Mouse (Mus musculus) cerebellum, postnatal 25 days (tissue): ENCODE measurements around the gene Nf2.

ENCODE experiments used
- DNase-seq, 2 experiments: peaks; one replicate each; pipeline ENCODE4 v3.0.0; 2021; ENCODE audit warnings: mixed read lengths in 2 of 2

Gene Nf2

DNA sequence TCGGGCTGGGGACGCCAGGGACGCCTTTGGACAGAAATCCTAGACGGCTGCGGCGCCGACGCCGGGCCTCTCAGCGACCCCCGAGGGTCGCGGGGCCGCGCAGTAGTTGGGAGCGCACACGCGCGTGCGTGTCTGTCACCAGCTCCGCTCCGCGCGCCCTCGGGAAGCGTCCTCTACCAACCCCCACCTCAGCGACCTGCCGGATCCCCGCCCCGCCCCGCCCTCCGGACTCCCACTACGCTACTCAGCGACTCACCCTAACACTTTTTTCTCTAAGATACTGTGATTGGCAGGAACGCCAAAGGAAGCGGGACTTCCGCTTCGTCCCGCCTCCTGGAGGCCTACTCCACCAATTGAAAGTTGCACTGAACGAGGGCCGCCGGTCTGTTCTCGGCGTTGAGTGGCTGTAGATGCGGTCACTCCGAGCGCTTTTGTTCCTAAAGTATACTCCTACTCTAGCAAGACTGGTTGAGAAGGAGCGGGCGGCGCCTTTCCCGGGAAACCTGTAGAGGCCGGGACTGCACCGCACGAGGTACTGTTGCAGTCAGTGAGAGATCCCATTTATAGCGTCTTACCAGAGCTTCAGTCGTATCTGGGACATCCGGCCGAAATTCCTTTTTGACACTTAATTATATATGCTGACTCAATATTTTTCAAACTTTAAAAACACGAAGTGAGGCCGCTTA, at the start of gene Nf2:
Gene Nf2, minus strand, starts transcription at position 279 of the 686 bp plus-strand sequence.
- peak; percentile 95 to 97 for DNase-seq

DNA sequence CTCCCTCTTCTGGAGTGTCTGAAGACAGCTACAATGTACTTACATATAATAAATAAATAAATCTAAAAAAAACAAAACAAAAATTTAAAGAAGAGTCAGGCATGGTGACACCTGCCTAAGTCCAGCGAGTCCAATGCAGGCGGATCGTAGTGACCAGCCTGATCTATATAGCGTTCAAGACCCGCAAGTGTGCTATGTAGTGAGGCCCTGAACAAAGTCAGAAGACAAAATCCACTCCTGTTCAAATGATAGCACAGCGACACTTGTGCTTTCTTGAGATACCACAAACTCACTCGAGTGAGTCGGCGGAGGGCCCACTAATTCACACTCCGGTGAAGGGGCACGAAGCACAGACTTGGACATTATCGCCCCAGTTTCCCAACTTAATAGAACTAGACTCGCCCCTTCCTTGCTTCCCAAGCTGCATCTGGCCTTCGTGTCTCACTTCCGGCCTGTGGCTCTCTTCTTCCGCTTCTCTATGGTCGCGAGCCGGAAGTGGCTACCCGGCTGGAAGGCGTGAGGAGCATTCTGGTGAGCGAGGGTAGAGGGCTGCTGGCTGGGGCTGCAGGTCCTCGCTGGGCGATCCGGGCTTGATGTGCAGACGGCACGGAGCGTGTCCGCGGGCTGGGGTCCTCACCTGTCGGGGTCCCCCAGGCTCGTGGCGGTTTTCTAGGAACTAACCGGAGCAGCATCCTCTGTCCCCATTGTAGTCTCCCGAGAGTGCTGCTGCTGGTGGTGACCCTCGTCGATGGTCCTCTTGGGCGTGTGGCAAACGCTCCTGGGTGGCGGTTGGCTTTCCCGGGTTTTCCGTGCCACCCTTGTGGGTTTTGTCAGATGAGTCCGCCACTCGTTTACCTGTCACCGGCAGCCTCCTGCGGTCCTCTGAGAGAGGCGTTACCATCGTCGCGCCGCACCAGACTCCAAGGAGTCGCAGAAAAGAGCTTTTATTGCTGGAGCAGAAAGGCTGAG, 45.8 kb upstream of the Nf2 start, which contains the start of gene Thoc5:
Gene Thoc5, plus strand, starts transcription at position 473 of the 969 bp plus-strand sequence.
- DNase-seq: peak; percentile 84 to 88

DNA sequence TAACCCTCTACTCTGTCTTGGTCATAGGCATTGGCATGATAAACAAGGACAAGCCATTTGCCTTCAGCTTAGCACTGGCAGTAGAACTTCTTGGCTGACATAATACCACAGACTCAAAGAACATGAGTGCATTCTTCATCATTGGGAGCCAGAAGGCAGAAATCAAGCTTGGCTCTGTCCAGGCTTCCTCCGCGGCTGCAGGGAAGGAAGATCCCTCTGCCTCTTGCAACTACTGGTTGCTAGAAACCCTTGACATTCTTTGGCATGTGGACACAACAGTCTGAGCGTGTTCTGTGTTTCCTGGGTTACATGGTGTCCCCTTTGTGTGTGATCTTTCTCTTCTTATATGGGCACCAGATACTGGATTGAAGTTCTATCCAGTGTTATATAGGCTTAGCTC, 37.7 kb upstream of the Nf2 start:
- DNase-seq: no peak

DNA sequence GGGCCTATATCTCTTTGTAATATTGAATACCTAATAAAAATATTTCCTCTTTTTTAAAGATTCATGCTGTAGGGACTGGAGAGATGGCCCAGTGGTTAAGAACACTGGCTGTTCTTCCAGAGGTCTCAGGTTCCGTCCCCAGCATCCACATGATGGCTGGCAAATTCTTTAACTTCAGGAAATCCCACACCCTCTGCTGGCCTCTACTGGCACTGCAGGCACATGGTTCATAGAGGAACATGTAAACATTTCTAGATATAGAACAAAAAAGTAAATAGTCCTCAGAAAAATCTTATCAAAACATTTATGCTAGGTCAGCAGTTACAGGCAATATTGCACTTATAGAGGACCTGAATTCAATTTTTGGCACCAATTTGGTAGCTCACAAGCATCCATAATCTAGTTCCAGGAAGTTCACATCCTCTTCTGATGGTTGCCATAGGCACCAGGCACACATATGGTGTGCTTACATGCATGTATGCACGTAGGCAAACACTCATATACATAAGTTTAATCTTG, 36.1 kb upstream of the Nf2 start:
- DNase-seq: peak; percentile 55 to 76

DNA sequence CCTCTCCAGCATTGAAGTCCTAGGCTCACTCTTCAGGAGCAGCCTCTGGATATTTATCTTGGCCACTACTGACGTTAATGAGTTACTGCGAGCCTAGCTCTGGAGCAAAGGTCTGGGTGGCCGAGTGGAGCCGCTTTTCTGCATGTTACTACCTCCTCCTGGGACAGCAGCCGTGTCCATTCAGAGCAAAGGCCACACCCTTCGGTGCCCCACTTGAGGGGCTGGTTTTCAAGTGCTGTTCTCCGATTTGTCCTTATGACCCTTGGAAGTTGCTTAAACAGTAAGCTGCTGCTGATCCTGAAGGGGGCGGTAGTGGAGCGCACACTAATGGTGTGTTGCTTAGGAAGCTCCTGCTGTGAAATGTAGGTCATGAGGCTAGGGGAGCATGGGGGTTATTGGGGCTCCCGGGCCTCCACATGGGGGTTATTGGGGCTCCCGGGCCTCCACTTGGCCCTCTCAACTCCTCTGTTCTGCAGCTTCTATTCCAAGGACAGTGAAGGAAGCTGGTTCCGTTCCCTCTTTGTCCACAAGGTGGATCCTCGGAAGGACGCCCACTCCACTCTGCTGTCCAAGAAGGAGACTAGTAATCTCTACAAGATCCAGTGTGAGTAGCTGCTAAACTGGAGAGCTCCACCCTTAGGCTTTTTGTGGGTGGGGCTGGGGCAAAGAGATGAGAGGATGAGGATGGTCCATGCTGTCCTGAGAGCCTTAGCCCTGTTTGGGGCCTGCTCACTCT, 33.7 kb upstream of the Nf2 start:
- peak in 1 of 2 experiments; percentile 22 for DNase-seq

DNA sequence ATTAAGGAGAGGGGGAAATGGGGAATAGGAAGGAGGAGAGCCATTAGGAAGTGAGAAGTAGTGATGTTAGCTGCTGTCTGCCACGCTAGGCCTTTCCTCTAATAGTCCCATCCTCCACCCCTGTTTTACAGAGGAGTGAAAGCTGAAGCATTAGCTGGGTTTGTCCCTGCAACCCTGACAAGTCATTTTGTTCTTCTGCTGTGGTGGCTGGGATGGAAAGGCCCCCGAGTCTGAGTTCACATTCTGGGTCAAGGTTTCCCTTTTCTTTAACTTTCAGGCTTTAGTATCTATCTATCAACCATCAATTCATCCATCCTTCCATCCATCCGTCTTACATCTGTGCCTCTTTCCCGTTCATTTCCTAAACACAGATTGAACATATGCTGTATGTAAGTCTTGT, 31.8 kb upstream of the Nf2 start:
- DNase-seq: no peak

DNA sequence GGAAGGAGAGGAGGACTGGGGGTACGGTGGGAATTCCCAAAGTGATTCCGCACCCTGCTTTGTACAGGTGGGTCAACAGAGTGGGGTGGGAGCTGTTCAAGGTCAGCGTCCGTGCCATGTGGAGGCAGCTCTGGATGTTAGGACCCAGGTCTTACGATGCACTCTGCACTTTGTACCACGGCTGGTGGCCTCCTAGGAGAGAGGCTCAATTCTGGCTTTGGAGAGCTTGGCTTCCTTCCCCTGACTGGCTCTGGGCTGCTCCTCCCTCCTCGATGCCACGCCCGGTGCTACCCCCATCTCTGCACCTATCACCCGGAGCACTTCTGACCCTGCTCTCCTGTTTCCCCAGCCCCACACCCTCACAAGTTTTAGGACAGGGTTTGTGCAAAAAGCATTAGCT, 25.2 kb upstream of the Nf2 start:
- peak in 1 of 2 experiments; percentile 23 for DNase-seq

DNA sequence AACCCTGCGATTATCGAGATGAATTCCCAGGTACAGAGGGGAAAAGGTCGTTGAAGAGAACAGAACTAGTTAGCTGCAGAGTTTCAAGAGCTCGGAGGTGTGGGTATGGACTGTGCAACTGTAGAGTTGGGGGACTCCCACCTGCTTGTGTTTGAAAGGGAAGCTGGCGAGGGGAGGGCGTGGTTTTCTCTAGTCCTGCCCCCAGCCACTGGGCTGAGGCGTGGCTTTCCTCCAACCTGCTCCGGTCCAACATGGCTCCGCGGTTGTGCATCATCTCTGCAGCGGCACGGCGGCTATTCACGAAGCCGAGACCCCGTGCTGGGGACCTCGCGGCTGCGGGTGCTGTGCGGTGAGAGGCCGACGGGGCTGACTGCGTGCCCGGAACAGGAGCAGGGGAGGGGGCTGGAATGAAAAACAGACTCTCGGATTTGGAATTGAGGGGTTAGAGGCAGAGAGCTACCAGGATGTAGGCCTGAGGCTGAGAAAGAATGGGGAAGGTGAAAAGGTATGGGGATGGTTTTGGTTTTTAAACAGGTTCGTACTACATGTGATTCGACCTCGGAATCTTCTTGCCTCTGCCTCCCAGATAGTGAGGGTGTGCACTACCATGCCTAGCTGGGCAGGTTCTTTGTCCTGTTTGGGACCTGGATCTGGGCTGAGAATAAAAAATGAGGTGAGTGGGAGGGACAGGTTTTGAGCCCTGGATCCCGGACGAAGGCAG, 24.6 kb upstream of the Nf2 start, which contains the start of gene Nipsnap1:
Gene Nipsnap1, plus strand, starts transcription at position 197 of the 721 bp plus-strand sequence.
- peak; percentile 84 to 88 for DNase-seq

DNA sequence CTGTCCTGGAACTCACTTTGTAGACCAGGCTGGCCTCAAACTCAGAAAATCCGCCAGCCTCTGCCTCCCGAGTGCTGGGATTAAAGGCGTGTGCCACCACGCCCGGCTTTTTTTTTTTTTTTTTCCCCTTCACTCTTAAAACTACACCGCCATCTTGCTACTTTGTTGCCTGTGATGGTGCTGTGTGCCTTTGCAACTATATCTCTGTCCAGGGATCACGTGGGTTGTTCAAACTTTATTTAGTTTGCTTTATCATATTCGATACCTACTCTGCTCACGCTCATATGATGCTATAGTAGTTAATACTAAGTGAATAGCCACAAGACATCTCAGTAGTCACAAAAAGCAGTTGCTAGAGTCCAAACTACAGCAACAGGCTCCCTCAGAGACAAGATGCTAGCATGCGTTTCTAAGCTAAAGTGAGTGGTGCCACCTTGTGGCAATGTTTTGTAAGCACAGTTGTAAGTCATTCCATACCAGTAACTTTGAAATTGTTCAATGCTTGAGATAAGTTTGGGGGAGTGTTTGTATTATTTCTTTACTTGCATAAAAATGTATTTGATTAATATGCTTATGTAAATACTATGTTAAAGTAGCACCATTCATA, 16.4 kb upstream of the Nf2 start:
- DNase-seq: peak; percentile 45 to 80

DNA sequence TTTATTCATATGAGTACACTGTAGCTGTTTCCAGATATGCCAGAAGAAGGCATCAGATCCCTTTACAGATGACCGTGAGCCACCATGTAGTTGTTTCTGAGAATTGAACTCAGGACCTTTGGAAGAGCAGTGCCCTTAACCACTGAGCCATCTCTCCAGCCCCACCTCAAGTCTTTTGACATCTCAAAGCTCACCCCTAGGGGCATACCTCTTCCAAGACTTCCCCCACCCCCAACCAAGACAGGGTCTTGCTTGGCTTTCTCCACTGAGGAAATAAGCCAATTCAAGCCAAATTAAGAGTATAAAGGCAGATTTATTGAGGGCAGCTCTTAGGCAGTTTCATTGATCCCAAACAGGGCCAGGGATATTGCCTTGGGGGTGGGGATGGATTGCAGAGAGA, 13.4 kb upstream of the Nf2 start:
- no peak for DNase-seq

DNA sequence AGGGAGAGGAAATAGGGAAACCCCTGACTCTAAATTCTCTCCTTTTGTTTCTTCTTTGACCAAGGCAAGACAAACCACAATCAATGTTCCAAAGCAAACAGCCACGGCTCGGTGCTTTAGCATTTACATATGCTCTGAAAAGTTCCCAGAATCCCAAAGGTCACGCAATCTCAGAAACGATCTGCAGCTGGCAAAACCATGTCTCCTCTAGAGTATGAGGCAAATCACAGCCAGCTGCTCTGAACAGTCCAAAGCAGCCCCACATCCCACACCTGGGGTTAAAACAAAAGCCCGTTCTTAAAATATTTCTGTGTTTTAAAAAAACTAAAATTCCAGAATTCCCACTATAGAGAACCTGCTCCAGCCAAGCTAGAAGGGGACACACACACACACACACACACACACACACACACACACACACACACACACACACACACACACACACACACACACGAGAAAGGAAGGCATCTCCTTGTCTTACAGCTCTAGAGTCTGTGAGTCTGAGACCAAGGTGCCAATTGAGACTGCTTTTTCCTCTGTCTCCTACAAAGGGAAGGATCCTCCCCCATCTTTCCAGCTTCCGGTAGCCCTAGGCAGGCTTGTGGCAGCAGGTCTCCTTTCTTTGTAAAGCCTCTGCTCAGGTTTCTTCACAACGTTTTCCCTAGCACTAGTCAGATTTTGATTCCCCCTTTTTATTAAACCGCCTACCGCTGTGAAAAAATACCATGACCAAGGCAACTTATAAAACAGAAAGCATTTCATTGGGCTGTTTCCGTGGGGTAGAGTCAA, 12.7 kb upstream of the Nf2 start:
- DNase-seq: no peak

DNA sequence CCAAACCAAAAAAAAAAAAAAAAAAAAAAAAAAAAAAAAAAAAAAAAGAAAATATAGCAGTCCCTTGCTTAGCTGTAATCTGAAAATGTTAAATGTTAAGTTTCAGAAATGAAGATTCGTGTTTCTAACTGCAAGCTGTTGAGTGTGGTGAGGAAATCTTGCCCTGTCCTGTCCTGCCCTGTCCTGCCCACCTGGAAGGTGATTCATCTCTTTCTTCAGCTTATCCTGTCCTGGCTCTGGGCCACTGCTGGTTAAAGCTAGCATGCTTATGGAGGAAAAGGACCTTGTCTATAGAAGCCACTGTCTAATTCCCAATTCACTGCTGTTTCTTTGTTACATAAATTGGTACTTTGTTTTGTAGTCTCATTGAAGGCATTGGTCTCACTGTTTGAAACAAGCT, 11.7 kb upstream of the Nf2 start:
- no peak for DNase-seq

DNA sequence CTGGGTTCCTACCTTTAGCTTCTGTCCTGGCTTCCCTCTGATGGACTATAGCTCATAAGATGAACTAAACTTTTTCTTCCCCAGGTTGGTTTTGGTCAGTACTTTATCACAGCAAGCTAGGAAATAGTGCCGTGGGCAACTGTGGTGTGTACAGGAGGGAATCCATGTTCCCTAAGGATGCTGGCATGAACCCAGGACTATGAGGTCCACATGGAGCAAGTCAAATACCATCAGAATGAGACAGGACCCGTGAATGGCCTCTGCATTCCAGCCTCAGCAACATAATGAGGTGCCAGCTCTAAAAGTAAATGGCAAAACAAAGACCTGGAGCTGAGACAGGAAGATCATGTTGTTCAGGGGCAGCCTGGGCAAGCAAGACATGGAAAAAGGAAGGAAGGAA, 9.1 kb upstream of the Nf2 start:
- DNase-seq: no peak

DNA sequence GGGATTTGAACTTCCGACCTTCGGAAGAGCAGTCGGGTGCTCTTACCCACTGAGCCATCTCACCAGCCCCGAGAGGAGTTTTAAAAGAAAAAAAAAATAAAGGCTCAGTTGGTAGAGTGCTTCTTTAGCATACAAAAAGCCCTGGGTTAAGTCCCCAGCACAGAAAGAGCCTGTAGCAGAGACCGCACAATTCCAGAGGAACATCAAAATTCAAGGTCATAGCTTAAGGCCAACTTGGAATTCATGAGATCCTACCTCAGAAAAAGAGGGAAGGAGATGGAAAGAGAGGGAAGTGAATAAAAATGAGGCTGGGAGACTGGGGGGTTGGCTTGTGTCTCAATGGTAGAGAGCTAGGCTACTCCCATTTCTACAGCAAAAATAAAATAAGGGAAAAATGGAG, 4.8 kb upstream of the Nf2 start:
- DNase-seq: no peak

DNA sequence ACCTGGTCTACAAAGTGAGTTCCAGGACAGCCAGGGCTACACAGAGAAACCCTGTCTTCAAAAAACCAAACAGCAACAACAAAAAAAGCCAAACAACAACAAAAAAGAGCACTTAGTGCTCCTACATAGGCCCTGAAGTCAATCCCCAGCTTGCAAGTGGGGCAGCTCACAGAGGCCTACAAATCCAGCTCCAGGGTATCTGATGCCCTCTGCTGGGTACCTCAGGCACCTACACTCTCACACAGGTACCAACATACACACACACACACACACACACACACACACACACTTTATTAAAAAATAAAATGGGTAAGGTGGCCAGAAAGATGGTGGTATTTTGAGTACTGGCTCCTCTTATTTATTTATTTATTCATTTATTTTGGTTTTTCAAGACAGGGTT, 3.7 kb upstream of the Nf2 start:
- DNase-seq: no peak

DNA sequence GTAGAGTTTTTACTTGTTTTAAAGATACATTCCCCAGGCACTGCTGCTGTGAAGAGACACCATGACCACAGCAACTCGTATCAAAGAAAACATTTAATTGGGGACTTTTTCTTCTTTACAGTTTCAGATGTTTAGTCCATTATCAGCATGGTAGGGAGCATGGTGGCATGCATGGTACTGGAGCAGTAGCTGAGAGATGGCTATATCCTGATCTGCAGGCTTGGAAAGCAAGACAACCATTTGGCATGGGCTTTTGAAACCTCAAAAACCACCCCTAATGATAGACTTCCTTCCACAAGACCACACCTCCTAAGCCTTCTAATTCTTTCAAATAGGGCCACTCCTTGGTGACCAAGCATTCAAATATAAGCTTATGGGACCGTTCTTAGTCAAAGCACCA, 1.1 kb upstream of the Nf2 start:
- no peak for DNase-seq

DNA sequence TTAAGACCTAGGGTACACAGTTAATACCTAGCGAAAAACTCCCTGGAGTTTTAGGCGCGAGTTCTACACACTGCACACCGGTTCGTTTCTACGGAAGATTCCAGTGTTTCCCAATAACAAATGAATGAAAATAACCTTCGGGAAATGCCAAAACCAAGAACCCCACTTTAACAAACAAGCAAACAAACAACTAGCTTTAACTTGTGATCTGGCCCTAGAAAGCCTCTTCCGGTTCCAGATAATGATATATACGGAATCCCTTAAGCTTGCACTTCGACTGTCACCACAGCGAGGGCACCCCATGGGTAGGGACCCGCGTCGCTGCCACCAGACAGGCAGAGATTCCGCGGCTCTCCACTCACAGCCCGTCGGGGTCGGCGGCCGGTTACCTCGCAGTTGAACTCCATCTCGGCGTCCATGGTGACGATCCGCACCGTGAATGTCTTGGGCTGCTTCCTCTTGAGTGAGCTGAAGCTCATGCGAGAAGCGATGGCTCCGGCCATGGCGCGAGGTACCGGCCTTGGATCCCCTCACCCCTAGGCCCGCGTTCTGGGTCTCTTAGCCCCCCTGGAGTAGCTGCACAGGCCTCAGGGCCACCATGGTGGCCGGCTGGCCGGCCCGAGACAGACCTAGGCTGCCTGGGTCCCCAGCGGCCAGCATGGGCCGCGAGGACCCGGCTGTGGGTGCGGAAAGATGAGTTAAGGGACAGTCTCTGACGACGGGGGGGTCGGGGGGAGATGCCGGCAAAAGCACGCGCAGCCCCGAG, 670 bp downstream of the Nf2 start:
- DNase-seq: peak; percentile 58

DNA sequence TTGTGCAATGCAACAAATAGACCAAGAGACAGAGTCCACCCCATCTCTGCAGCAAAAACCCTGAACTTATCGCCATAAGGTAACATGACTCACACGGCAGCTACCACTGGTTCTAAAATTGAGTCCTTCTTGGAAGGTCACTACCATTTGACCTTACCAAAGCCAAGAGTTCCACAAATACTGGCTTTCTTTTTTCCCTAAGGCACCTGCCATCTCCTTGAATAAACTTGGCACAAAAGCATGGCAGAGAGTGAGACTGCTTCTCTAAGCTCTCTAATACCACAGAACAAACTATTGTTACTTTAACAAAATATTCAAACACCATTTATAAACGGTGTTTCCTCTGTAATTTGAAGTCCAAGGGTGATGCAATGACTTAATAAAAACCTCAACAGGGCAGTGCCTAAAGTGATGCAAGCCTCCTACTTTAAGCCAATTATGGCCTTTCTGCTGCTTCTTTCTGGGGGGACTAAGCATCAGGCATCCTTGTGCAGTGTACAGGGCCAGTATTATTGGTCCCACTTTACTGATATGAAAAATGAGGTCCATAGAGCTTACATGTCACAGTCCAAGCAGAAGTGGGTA, 8.3 kb downstream of the Nf2 start:
- no peak for DNase-seq

DNA sequence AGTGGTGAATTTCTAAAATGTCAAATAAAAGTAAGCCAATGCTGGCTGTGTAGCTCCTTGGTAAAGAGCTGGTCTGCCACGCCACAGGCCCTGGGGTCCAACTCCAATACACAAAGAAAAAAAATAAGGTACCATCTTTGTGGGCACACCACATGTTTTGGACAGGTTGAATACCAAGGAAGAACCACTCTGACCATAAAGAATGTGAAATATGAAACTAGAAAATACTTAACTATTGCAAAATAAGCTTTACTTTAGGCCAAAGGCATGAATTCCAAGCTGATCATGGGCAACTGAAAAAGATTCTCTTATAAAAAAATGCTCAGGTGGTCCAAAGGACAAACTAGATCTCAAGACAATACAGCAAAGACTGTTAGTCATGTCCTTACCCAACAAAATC, 11.1 kb downstream of the Nf2 start:
- DNase-seq: no peak

DNA sequence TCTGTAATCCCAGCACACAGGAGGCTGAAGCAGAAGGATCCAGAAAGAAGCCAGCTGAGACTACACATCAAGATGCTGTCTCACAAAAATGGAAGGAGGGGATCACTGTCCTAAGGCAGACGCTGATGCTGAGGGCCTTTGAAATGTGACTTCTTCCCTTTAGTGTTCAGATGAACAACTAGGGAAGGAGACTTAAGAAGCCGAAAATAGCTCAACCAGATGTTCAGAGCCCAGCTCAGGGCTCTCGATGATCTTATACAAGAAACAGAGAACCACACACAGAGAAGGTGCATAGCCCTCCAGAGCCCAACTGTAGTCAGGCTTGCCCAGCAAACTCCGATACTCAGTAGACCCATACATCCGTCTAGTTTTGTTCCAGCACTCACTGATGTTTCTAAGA, 12.0 kb downstream of the Nf2 start:
- no peak for DNase-seq
